Mouse (Mus musculus): ENCODE measurements around the gene Dbp.
"Not testable (repeated sequence)": the region's sequence is repeated elsewhere in the genome, so short reads cannot be mapped to it uniquely, and the experiment has no call there.

Gene Dbp

DNA sequence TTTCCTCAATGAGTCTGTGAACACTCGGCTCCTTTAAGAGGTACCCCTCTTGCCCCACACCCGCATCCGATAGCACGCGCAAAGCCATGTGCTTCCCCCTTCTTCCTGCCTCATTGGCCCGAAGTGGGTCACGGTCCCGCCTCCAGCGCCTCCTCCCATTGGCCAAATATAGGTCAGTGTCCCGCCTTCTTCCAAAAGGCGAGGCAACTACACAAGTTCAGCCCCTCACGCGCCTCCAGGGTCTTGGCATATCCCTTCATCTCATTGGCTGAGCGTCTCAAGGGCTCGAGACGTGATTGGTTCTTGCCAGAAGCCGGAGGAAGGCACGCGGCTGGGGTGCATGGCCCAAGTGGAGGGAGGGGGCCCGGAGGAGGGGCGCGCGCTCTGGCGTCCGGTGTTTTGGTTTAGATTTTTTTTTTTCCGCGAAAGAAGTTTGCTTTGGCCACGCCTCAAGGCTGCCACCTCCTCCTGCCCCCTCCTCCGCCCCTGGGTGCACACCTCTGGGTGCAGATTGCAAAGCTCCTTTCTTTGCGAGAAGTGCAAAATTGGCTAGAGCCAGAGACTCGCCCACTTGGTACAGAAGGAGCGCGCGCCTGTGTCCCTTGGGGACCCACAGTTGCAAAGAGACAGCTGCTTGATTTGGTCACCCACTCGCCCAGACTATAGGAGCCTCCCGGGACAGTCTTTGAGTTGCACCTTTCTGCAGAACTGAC lies at the start of gene Dbp:
Gene Dbp (plus strand): TSS at position 359 of the 713 bp plus-strand sequence.
- DNase-seq (ENCODE audit: low read depth), result peak; percentile 97

DNA sequence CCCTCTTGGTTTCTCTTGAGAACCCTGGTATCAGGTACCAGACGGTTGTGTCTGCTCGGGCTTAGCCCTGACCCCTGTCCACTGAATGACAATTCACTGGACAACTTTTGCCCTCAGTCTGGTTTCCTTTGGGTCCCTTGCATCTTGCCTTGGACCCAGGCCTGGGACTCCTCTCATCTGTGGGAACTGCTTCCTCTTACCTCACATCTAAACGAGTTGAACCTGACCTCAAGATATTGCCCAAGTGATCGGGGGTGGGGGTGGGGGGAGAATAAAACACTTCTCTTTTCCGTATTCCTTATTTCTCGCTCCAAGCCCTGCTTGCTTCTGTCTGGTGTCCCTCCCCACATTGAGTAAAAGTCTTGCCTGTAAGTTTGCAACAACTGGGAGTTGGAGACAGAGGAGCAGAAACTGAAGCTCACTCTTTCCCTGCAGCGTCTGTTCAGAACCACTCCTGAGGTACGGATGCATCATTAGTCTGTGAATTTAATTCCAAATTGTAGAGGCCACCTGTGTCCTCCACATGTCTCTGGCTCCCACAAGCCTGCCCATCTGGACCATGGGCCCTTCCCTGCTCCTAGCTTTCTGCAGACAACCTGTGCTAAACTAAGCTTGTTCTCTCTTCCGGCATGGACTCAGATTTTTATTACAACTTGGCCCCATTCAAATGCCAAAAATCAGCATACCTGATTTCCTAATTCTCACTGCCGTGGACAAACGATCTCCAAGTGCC lies 44.0 kb upstream of the Dbp start:
- peak; percentile 30 for DNase-seq (ENCODE audit: low read depth)

DNA sequence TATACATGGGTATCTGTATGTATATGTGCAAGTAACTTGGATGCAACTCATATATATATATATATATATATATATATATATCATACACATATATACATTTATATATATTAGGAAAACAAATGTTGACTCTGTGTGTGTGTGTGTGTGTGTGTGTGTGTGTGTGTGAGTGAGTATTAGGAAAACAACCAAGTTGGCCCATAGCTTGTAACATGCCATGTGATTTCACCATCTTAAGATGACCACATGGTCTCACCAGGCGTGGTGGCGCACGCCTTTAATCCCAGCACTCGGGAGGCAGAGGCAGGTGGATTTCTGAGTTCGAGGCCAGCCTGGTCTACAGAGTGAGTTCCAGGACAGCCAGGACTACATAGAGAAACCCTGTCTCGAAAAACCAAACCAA lies 43.2 kb upstream of the Dbp start:
- not testable (repeated sequence) for DNase-seq (ENCODE audit: low read depth)

DNA sequence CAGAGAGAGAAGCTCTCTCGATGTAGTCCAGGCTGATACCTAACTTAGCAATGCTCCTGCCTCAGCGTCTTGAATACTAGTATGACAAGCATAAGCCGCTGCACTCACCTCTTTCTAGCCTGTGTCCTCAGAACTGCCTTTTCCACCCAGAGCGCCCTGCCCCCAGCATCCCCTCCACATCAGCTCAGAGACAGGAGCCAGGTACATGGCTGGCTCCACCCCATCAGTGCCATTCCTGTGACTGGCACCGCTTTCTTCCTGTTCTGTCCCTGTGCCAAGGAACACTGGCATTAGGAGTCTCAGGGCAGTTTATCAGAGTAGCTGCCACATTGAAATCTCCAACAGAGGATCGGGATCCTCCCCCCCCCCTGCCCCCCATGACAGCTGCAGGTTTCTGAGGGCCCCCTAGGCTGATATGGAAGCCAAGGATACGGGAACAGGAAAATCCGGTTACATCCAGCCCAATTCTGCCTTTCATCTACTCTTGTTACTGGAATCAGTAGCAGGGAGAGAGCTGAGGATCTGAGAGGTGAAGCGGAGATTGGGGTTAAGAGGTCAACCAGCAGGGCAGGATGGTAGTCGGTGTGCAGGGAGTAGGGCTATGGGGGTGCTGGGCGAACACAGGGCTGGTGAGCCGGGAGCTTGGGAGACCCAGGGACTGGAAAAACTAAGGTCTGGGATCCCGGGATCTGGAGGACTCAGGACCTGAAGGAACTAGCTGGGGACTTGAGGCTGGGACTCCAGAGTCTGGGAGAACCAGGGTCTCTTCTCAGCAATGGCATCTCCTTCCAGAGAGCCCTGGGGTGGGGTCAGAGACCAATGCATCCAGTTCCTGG lies 39.4 kb upstream of the Dbp start:
- DNase-seq (ENCODE audit: low read depth), result no peak

DNA sequence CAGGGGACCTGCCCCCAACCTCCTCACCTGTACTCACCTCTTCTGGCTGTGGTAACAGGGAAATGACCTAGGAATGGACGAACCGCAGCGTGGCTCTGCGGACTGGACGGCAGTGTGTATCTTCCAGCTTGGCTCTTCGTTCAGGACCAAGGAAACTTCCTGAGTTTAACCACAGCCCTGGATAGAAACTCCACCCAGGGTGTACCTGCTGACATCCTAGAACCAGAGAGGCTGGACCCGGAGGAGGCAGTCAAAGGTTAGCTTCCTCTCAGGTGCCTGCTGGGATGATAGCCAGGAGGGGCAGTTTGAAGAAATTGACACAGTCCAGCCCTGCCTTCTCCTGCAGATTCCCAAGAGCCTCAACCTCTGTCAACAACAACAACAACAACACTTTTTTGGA lies 38.7 kb upstream of the Dbp start, which contains the start of gene Fut2:
Gene Fut2 (minus strand): TSS at position 234 of the 400 bp plus-strand sequence.
- no peak for DNase-seq (ENCODE audit: low read depth)

DNA sequence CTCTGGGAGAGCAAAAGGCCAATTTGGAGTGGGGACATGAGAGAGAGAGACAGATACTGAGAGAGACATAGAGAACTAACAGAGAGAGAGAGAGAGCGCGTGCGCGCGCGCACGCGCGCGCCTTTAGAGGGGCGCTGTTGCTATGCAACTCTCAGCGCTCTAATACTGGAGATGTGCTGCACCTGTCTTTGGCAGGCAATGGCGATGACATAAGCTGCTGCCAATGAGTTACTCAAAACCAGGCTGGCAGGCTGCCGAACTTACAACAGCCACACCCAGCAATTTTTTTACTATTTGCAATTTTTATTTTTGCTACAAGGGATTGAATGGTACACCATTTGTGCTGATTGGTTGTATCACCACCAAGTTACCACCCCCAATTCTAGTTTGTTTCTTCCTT lies 37.1 kb upstream of the Dbp start:
- no peak for DNase-seq (ENCODE audit: low read depth)

DNA sequence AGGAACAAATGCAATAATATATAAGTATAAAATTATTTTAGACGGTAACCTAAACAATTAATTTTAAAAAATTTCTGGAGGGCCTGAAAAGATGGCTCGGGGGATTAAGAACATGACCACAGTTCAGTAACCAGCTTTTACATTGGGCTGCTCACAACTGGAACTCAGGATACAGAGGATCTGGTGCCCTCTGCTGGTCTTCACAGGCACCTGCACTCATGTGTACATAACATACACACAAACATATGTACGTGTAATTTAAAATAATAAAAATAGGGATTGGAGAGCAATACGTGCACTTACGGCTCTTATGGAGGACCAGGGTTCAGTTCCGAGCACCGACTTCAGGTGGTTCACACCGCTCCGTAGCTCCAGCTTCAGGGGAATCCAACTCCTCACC lies 36.0 kb upstream of the Dbp start:
- DNase-seq (ENCODE audit: low read depth), result no peak

DNA sequence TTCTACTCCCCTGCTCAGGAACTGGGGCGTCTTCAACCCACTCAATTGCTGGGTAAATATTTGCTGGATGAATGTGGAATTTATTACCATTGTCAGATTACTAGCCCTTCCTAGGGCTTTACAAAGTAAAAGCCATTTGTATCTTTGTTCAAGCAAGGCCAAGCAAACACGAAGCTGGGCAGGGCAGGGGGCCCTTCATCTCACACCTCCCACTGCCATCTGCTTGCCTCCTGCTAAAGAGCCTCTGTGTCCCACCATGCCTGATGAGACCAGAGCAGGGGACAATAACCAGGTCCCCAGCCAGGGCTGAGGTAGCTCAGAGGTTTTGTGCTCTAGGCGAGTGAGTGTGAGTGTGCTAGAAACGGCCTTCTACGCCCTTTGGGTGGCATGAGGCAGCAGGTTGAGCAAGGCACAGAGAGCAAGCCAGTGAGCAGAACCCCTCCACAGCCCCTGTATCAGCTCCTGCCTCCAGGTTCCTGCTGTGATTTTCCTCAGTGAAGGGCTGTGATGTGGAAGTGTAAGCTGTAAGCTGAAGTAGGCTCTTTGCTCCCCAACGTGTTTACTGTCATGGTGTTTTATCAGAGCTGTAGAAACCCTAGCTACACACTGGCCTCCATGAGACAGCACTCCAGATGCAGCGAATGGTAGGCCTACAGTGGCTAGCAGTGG lies 27.1 kb upstream of the Dbp start:
- no peak for DNase-seq (ENCODE audit: low read depth)

DNA sequence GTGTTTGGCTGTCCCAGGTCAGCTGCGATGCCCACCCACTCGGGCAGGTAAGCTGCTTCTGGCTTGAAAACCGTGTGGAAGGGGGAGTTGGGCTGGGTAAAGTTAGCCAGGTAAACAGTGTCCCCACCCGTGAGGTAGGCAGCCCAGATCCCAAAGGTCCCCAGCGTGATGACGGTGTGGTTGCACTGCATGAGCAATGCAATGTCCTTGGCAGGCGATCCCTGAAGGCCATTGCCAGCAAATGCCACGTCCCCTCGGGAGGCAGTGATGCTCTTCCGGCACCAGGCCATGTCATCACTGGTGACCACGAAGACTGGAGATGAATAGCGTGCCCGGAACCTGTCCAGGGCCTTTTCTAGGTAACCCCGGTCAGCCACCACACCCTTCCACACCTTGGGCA lies 26.4 kb upstream of the Dbp start:
- no peak for DNase-seq (ENCODE audit: low read depth)

DNA sequence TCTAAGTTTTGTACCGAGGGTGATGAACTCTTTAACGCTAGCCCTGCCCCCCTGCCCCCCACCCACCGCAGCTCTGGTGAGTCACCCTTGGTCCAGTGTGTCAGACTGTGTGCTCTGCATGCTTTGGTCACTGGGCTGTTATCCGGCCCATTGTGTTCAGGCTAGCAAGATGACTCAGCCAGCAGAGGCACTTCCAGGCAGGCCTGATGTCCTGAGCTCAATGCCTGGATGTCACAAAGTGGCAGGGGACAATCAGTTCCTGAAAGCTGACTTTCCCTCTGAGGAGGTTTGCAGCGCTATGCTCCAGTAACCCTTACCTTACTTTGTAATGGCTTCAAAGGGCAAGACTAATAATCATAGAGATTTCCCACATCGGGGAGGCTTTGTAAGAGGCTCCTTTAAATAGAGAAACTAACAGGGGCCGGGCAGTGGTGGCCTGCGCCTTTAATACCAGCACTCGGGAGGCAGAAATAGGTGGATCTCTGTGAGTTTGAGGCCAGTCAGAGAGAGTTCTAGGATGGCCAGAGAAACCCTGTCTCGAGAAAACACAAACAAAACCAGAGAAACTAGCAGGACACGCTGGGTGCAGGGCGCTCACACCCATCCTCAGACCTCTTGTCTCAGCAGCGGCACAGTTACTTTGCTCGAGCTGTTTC lies 24.8 kb upstream of the Dbp start:
- DNase-seq (ENCODE audit: low read depth), result no peak

DNA sequence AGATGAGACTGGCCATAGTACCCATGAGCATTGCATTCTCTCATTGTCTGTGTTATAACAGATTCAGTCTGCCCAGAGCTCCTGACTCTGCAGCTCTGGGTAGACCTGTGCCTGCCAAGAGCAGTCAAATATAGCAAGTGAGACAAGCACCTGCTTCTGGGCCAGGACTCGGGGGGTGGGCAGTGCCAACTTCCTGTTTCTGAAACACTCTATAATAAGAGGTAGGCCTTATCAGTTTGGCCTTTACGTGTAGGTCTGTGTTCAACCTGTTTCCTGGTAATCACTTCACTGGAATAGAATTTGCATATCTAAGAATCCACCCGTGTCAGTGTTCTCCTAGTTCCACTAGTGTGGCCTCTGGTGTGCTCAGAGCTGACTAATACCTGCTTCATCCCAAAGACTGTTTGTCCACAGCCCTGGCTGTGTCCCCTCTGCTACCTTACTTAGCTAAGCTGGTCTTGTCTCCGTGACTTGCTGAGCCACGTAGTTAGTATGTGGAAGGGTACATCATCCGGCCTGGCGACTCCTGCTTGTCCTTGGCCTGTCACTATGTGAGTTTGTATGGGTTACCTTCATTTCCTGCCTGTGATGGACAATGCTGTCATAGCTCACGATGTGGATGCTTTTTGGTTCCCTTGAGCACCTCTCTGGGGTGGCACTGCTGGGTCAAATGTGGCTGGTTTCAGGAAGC lies 23.7 kb upstream of the Dbp start:
- DNase-seq (ENCODE audit: low read depth), result no peak

DNA sequence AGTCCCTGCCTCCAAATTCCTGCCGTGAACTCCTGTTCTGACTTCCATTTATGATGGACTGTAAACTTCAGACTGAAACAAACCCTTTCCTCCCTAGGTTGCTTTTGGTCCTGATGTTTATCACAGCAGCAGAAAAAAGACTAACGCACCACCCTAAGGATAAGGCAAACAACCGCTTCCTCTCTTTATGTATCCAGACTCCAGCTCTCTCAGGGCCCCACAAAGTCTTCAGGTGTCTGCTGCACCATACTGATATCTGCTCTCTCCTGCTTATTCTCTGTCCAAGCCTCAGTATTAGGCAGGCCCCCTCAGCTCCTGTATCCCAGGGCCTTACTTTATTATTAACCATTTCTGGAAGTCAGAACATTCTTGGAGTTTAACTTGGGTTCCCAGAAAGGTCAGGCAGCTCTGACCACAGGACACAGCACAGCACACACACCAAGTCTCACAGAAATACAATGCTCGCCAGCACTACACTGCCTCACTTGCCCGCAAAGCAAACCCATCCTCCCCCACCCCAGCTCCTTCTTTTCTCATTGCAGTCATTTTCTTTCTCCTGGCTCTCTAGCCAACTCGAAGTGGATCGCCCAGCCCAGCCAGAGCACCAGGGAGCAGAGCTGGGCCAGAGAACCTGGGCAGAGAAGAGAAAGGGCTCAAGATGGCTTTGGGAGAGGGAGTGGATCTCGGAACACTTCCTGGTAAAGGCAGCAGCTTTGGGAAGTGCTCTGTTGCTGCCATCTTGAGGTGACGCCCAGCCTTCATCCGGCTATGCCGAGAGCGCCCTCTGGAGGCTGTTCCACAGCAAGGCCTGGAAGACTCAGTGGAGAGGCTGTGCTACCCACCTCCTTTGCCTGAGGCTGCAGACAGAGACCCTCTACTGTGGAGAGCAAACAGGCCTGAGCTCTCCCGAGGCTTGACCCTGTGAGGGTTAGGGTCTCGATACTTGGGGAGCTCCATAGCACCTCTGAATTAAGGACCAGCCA lies 22.5 kb upstream of the Dbp start:
- DNase-seq (ENCODE audit: low read depth), result peak; percentile 87

DNA sequence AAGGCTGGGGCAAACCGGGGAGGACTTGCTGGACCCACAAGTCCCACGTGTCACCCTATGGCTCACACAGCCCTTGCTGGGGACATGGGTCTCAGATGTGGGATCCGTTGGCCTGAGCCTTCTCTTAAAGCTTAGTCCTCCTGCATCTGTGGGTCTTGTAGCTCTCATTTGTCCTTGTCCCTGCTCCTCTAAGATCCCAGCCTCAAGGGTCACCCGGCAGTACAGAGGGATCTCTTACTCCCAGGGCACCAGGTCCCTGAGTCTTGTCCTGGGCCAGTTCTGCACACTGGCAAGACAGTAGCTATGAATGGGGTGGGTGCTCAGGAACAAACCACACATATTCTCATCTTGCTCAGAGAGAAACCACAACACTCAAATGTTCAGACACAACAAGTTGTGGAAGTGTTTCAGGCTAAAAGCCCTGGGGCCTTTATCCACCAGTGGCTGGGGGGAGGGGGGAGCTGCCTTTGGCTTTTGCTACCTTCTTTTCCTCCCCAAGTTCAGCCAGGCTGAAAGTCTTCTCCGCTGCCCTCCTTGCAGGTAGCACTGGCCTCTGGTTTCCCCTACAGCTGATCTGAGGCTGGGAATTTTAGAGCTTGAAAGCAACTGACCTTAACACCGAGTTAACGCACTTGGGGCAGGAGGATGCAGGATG lies 21.4 kb upstream of the Dbp start, which contains the start of gene Ntn5:
Gene Ntn5 (plus strand): TSS at position 627 of the 655 bp plus-strand sequence.
- DNase-seq (ENCODE audit: low read depth), result no peak

DNA sequence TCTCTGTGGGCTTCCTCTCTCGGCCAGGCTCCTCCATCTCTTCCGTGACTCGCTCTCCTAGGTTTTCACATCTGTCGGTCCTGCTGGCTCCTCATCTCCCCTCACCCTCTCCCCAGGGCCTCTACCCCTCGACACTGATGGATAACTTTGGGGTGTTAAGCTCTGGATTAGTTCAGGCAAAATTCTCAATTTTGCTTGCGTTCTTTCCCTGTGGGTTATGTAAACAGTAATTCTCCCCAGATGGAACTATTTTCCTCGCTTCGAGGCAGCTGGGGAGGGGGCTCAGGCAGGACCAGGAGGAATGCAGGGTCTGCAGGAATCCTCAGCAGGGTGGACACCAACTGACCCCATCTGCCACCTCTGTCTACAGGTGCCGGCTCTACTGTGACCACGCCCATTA lies 19.1 kb upstream of the Dbp start:
- DNase-seq (ENCODE audit: low read depth), result no peak

DNA sequence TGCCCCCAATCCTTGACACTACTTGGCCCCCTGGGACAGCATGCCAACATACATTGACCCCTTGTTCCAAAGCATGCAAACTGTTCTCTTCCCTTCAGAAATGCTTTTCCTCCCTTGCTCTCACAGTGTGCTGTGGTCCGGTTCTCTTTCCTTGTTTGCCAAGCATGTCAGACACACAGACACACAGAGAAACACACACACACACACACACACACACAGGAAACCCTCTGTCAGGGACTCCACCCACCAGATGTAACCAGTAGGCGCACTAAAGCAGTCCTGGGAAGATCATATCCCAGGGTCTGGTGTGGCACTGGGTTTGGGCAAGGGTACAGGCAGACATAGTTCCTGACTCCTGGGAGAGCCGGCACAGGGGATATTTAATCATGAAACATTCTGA lies 18.0 kb upstream of the Dbp start:
- DNase-seq (ENCODE audit: low read depth), result no peak

DNA sequence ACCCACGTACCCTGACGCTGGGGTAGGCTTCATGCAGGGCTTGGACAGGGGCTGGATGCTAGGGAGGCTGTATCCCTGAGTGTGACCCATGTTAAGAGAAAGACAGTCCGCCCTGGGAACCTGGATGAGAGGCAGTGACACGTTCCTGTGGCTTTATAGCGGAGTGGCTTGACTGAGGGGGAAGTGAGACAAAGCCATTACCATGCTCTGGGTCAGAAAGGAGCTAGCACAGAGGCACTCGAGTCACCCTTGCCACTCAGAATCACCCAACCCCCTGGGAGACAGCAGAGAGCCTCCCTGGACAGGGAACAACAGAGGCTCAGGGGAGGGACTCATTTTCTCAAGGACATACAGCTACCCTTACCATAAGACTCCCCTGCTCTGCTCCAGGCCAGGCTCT lies 15.8 kb upstream of the Dbp start:
- no peak for DNase-seq (ENCODE audit: low read depth)

DNA sequence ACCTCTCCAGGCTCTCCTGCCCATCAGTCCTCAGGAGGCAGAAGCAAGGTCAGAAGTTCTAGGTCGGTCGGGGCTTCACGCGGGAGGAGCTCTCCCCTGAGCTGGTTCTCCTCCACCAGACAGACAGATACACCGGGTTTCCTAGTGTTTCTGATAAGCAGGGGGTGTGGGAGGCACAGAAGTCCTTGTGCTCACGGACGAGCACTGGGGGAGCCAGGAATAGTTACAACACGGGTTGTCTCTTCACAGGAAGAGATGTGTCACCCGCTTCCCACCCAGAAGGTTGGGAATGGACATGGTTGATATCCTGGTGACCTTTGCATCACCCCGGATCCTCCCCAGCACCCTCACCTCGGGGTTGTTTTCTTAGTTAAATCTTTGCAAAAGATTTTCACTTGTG lies 15.1 kb upstream of the Dbp start:
- DNase-seq (ENCODE audit: low read depth), result no peak

DNA sequence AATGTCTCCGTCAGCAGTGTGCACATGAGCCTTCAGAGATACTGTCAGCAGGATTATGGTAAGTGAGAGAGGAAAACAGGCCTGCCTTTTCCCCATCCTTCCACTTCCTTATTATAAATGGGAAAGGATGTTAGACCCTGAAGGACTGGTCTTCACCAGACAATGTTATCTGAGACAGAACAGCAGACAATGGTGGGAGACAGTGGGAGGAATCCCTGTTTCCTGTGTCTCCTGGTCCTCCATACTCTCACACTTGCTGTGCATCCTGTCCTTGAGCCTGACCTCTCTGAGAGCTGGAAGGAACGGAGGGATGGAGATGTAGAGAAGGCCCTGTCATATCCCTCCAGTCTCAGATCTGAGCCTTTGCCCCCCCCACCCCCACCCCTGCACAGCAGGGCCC lies 12.5 kb upstream of the Dbp start:
- no peak for DNase-seq (ENCODE audit: low read depth)

DNA sequence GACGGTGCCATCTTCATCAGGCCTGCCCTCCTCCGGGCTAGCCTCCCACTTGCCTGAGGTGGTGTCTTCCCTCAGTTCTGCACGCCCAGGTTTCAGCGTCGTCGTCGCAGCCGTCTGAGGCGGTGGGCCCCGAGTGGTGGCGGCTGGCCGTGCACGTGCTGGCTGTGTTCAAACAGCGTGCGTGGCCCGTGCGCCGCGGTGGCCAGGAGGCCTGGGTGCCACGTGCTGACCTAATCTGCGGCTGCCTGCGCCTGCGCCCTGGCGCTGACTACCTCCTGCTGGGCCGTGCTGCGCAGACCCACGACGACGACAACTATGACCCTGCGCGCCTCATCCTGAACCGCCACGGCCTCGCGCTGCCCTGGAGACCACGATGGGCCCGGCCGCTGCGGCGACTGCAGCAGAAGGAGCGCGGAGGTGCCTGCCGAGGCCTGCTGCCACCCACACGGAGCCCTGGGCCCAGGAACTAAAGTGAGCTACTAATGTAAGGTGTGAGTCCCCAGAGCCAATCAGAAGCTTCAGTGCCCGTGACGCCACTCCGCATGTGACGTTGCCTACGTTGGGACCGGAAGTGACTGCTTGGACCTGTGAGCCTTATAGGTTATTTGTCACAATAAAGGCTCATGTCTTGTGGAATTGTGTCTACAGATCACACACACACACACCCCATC lies 10.8 kb upstream of the Dbp start, which contains the start of gene Sec1:
Gene Sec1 (minus strand): TSS at position 482 of the 671 bp plus-strand sequence.
- DNase-seq (ENCODE audit: low read depth), result no peak
